Mouse (Mus musculus) megakaryocyte, embryonic 14.5 days (primary cell): ENCODE results near the gene Hyal2.

Source experiments
- FLI1 ChIP-seq: IDR thresholded peaks from 2 replicates; pipeline ENCODE4 v1.6.1; 2012; ENCODE audit warnings: low read length, inconsistent platforms, mixed read lengths
- GATA1 ChIP-seq: IDR thresholded peaks from 3 replicates; pipeline ENCODE4 v1.6.1; 2012; ENCODE audit warnings: mixed read lengths, low read length, inconsistent platforms, borderline replicate concordance

DNA sequence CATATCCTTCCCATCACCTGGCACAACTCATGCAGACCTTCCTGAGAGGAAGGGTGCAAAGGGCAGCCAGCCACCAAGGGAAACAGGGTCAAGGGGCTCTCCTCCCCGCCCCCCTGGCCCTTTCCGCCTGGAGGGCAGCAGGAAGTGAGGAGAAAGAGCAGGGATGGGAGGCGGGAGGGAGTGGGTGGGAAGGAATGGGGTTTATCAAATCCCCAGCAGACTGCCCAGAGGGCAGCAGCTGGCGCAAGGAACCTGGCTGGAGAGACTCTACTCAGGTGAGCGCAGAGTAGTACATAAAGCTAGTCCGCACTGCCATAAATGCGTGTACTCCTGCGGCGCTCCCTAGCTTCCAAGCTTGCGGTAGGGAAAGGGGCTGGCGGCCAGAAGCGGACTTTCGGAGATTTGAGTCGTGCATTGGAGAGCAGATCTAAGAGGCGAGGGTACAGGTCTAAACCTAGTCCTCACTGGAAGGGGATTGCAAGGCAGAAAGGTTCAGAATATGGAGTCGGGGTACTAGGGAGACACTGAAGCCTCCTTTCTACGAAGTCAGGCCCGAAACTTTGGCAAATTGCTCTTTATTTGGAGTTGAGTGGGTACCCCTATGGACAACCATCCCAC is at the start of gene Hyal2:
- TF ChIP-seq GATA1 (no peak), FLI1 (no peak)
